Comparison of ENCODE assay signal across 8 mouse cellular contexts in the genomic region with DNA sequence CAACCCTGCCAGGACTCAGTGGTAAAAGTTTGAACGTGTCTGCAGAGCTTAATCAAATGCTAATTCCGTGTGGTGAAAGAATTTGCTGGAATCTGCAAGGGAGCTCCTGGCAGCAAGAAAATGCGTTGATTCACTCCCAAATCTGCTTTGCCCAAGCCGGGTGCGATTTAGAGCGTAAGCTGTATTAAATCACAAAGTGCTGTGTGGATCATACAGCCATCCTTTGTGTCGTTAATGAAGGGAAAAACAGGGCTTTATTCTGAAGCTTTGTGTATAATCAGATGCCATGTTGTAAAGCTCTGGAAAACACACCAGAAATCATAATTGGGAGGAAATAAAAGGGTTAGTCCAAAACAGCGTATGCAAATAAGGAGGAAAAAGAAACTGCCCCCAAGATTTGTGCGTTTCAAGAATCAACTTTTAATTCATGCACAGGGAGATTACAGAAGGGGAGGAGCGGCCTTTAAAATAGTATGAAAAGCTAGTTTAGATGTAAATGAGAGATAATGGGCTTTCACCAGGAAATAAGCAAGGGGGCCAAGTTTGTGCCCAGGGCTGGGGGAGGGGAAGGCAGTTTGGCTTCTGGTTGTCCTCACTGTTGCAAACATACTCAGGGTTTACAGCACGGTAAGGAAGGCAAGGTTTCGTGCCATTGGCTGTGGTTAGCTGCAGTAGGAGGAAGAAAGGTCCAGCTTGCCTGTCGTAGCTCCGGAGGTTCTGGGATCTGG.
DNase-seq lines count a peak whose midpoint lies in the region; ATAC-seq and TF ChIP-seq lines count a peak whose summit lies in the region.

No protein-coding gene starts in this region.

- H3K36me3 ChIP-seq in neural tube, embryonic 12.5 days: no peaks in the 10 kb centered on the region

- TF ChIP-seq POLR2A in cerebellum, adult 2 months (IDR thresholded peaks at IDR 0.05; ENCODE audit: borderline replicate concordance, insufficient read depth, low read length): no peak

- H3K27me3 ChIP-seq in cerebellum, adult 2 months (ENCODE audit: control insufficient read depth, insufficient read depth, low read length): no peaks in the 10 kb centered on the region
- no peaks in the 10 kb centered on the region for H3K27me3 ChIP-seq in neural tube, embryonic 12.5 days (replicated peaks)

- WGBS in cerebellum, adult 2 months: 27% methylated on average over 14 of the region's 14 CpGs
- WGBS in neural tube, embryonic 12.5 days: 12% methylated on average over 14 of the region's 14 CpGs

- H3K27ac ChIP-seq in cerebellum, adult 2 months (ENCODE audit: insufficient read depth, low read length): no peak overlapping the region
- no peak overlapping the region for H3K27ac ChIP-seq in neural tube, embryonic 12.5 days

- peak overlapping the region; percentile 4 for H3K4me3 ChIP-seq in cerebellum, adult 2 months (replicated peaks; ENCODE audit: insufficient read depth, low read depth, low read length)
- no peak overlapping the region for H3K4me3 ChIP-seq in neural tube, embryonic 12.5 days

- TF ChIP-seq CTCF in cerebellum, adult 2 months (IDR thresholded peaks at IDR 0.05; ENCODE audit: borderline replicate concordance, insufficient read depth, low read depth, low read length): no peak

- no peaks in the 10 kb centered on the region for H3K4me1 ChIP-seq in cerebellum, adult 2 months (ENCODE audit: control insufficient read depth, insufficient read depth, low read length)
- no peaks in the 10 kb centered on the region for H3K4me1 ChIP-seq in neural tube, embryonic 12.5 days

- H3K9me3 ChIP-seq in neural tube, embryonic 12.5 days: no peaks in the 10 kb centered on the region

- peak; percentile 58; the same call in 1 of the 2 replicates for ATAC-seq in neural tube, embryonic 12.5 days (ENCODE audit: low FRiP score, low read depth)

- no peak for DNase-seq in cerebellum, adult 2 months
- DNase-seq in cerebellum, adult 11-12 months: no peak
- peak; percentile 33 for DNase-seq in urinary bladder, postnatal 14 days (ENCODE audit: low spot score)
- no peak for DNase-seq in urinary bladder, postnatal 4 days (ENCODE audit: low spot score in 2 of 2)
- peak; percentile 34 for DNase-seq in layer of hippocampus, adult 8-10 months (ENCODE audit: low spot score in 2 of 2)
- DNase-seq in ovary, postnatal 36 days (ENCODE audit: low spot score): no peak
- DNase-seq in MN1 (ENCODE audit: low spot score): no peak

- H3K4me2 ChIP-seq in neural tube, embryonic 12.5 days (replicated peaks): peak overlapping the region; percentile 44

- no peak overlapping the region for H3K9ac ChIP-seq in neural tube, embryonic 12.5 days

Comparison
In these comparisons a context has a peak if more than half of its experiments do, and no peak if none do; other contexts are left out.
1. DNase-seq: peak in urinary bladder, postnatal 14 days (single experiment) and layer of hippocampus, adult 8-10 months (2 of 2); none in cerebellum, adult 2 months (0 of 2), cerebellum, adult 11-12 months (single experiment), urinary bladder, postnatal 4 days (0 of 2), ovary, postnatal 36 days (single experiment) and MN1 (single experiment).